Mouse (Mus musculus): ENCODE measurements around the gene Nell2. TPM values are rescaled to one million over a fixed set of nuclear protein-coding genes. Genes with fewer than 3 reads are reported as not detected.

Gene Nell2
- polyA plus RNA-seq, 1 experiment = 319 TPM

- Histone ChIP-seq H3K4me1 (ENCODE audit: control insufficient read depth, insufficient read depth, low read length) (peaks cover 3% of the 10 kb centered on the region; the same call in 1 of the 2 replicates), H3K27ac (ENCODE audit: insufficient read depth, low read length) (no peak overlapping the region), H3K4me3 (ENCODE audit: insufficient read depth, low read length) (no peak overlapping the region)
- TF ChIP-seq POLR2A (IDR thresholded peaks at IDR 0.05; ENCODE audit: extremely low read depth, insufficient read depth, low read length) (no peak), CTCF (IDR thresholded peaks at IDR 0.05; ENCODE audit: extremely low read depth, insufficient read depth, low read length) (no peak)
These were observed 46.4 kb downstream of the Nell2 start for GRCm38 (mm10) chr15:95482002-95482401.

- H3K27ac ChIP-seq (ENCODE audit: insufficient read depth, low read length) = no peak overlapping the region
- TF ChIP-seq POLR2A (IDR thresholded peaks at IDR 0.05; ENCODE audit: extremely low read depth, insufficient read depth, low read length) = no peak
- TF ChIP-seq CTCF (IDR thresholded peaks at IDR 0.05; ENCODE audit: extremely low read depth, insufficient read depth, low read length) = no peak
- H3K4me1 ChIP-seq (ENCODE audit: control insufficient read depth, insufficient read depth, low read length) = peaks cover 3% of the 10 kb centered on the region; the same call in 1 of the 2 replicates
- H3K4me3 ChIP-seq (ENCODE audit: insufficient read depth, low read length) = no peak overlapping the region
These were observed 46.8 kb downstream of the Nell2 start for GRCm38 (mm10) chr15:95481585-95481984.

GRCm38 (mm10) chr15:95476440-95476839, 51.9 kb downstream of the Nell2 start:
- Histone ChIP-seq H3K4me3 (ENCODE audit: insufficient read depth, low read length) (no peak overlapping the region), H3K27ac (ENCODE audit: insufficient read depth, low read length) (peak overlapping the region; percentile 61; the same call in 1 of the 2 replicates), H3K4me1 (ENCODE audit: control insufficient read depth, insufficient read depth, low read length) (peaks cover 4% of the 10 kb centered on the region)
- TF ChIP-seq POLR2A (IDR thresholded peaks at IDR 0.05; ENCODE audit: extremely low read depth, insufficient read depth, low read length) (no peak), CTCF (IDR thresholded peaks at IDR 0.05; ENCODE audit: extremely low read depth, insufficient read depth, low read length) (no peak)

GRCm38 (mm10) chr15:95473976-95474375, 54.4 kb downstream of the Nell2 start:
- 0 out of 2 replicates have a peak overlapping the region, but pooled peaks have one; percentile 37 for H3K27ac ChIP-seq (ENCODE audit: insufficient read depth, low read length)
- no peak for TF ChIP-seq POLR2A (IDR thresholded peaks at IDR 0.05; ENCODE audit: extremely low read depth, insufficient read depth, low read length)

GRCm38 (mm10) chr15:95467195-95467594, 61.2 kb downstream of the Nell2 start:
- TF ChIP-seq POLR2A (IDR thresholded peaks at IDR 0.05; ENCODE audit: extremely low read depth, insufficient read depth, low read length) (no peak), CTCF (IDR thresholded peaks at IDR 0.05; ENCODE audit: extremely low read depth, insufficient read depth, low read length) (no peak)
- peaks cover 2% of the 10 kb centered on the region; the same call in 1 of the 2 replicates for H3K4me1 ChIP-seq (ENCODE audit: control insufficient read depth, insufficient read depth, low read length)
- no peak overlapping the region for H3K27ac ChIP-seq (ENCODE audit: insufficient read depth, low read length)
- no peak overlapping the region for H3K4me3 ChIP-seq (ENCODE audit: insufficient read depth, low read length)

More at GRCm38 (mm10) chr15:95473976-95474375, 54.4 kb downstream of the Nell2 start:
- peaks cover 4% of the 10 kb centered on the region for H3K4me1 ChIP-seq (ENCODE audit: control insufficient read depth, insufficient read depth, low read length)
- H3K4me3 ChIP-seq (ENCODE audit: insufficient read depth, low read length) = no peak overlapping the region

GRCm38 (mm10) chr15:95460041-95460566, 68.3 kb downstream of the Nell2 start:
- Histone ChIP-seq H3K27ac (ENCODE audit: insufficient read depth, low read length) (no peak overlapping the region), H3K4me3 (ENCODE audit: insufficient read depth, low read length) (no peak overlapping the region), H3K4me1 (ENCODE audit: control insufficient read depth, insufficient read depth, low read length) (no peaks in the 10 kb centered on the region; the same call in 1 of the 2 replicates)
- TF ChIP-seq CTCF (IDR thresholded peaks at IDR 0.05; ENCODE audit: extremely low read depth, insufficient read depth, low read length) (no peak), POLR2A (IDR thresholded peaks at IDR 0.05; ENCODE audit: extremely low read depth, insufficient read depth, low read length) (no peak)

- TF ChIP-seq POLR2A (IDR thresholded peaks at IDR 0.05; ENCODE audit: extremely low read depth, insufficient read depth, low read length) (no peak), CTCF (IDR thresholded peaks at IDR 0.05; ENCODE audit: extremely low read depth, insufficient read depth, low read length) (no peak)
These were observed 83.8 kb downstream of the Nell2 start for GRCm38 (mm10) chr15:95444586-95444985.

GRCm38 (mm10) chr15:95437740-95438139, 90.6 kb downstream of the Nell2 start:
- TF ChIP-seq POLR2A (IDR thresholded peaks at IDR 0.05; ENCODE audit: extremely low read depth, insufficient read depth, low read length) = no peak
- no peak for TF ChIP-seq CTCF (IDR thresholded peaks at IDR 0.05; ENCODE audit: extremely low read depth, insufficient read depth, low read length)
- no peak overlapping the region for H3K27ac ChIP-seq (ENCODE audit: insufficient read depth, low read length)
- H3K4me1 ChIP-seq (ENCODE audit: control insufficient read depth, insufficient read depth, low read length) = peaks cover 2% of the 10 kb centered on the region; the same call in 1 of the 2 replicates
- H3K4me3 ChIP-seq (ENCODE audit: insufficient read depth, low read length) = no peak overlapping the region

More at GRCm38 (mm10) chr15:95444586-95444985, 83.8 kb downstream of the Nell2 start:
- Histone ChIP-seq H3K27ac (ENCODE audit: insufficient read depth, low read length) (no peak overlapping the region), H3K4me1 (ENCODE audit: control insufficient read depth, insufficient read depth, low read length) (no peaks in the 10 kb centered on the region), H3K4me3 (ENCODE audit: insufficient read depth, low read length) (no peak overlapping the region)

GRCm38 (mm10) chr15:95436261-95436660, 92.1 kb downstream of the Nell2 start:
- TF ChIP-seq POLR2A (IDR thresholded peaks at IDR 0.05; ENCODE audit: extremely low read depth, insufficient read depth, low read length) (no peak), CTCF (IDR thresholded peaks at IDR 0.05; ENCODE audit: extremely low read depth, insufficient read depth, low read length) (no peak)
- Histone ChIP-seq H3K27ac (ENCODE audit: insufficient read depth, low read length) (no peak overlapping the region), H3K4me3 (ENCODE audit: insufficient read depth, low read length) (no peak overlapping the region), H3K4me1 (ENCODE audit: control insufficient read depth, insufficient read depth, low read length) (peaks cover 4% of the 10 kb centered on the region; the same call in 1 of the 2 replicates)

GRCm38 (mm10) chr15:95431156-95431799, 97.1 kb downstream of the Nell2 start:
- no peak for TF ChIP-seq POLR2A (IDR thresholded peaks at IDR 0.05; ENCODE audit: extremely low read depth, insufficient read depth, low read length)
- no peak for TF ChIP-seq CTCF (IDR thresholded peaks at IDR 0.05; ENCODE audit: extremely low read depth, insufficient read depth, low read length)
- Histone ChIP-seq H3K4me3 (ENCODE audit: insufficient read depth, low read length) (no peak overlapping the region), H3K4me1 (ENCODE audit: control insufficient read depth, insufficient read depth, low read length) (peaks cover 8% of the 10 kb centered on the region), H3K27ac (ENCODE audit: insufficient read depth, low read length) (no peak overlapping the region)

Measured in cortical plate, adult 2 months (tissue).